In the genomic region with DNA sequence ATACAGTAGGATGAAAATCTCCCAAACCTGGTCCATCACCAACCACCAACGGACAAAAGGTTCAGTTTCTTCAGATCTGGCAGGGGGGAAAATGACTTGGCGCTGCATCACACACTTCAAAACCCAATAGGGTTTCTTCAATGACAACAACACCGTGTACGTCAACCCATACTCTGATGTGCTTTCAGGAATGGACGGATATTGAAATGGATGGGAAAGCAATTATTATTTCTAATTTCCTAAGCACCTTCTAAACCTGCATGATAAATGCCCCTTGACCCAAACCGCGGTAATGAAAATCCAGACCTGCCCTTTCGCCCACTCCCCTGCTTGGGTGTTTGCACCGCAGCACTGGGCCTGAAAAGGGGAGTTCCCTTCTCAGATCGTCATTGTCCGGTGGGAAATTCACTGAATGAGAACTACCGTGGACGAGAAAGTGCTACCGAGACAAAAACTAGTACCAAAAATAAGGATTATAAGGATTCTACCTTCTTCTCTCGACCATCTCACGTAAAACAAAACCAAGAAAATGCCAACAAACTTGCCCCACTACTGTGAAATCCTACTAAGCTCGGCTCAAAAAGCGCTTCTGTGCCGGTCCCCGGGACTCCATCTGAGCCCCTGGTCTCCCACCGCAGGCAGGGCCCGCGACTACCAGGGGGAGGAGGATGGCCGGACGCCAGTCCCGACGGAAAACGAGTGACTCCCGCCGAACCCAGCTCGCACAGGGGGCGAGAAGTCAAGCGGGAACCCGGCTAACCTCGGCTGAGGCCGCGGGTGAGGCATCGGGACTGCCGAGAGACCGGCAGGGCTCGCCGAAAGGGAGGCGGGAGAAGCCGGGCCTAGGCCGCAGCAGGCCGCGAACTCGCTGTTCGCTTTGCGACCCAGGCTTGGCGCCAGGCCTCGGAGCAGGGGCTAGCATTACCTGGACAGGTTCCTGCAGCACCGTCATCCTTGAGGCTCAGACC, we compare ENCODE assay signal across 8 mouse cellular contexts. TPM values are rescaled to one million over a fixed set of nuclear protein-coding genes. Genes with fewer than 3 reads are reported as not detected.
DNase-seq lines count a peak whose midpoint lies in the region; ATAC-seq lines count a peak whose summit lies in the region.

No protein-coding gene starts in this region.

- H3K9ac ChIP-seq in hindbrain, embryonic 14.5 days = peak overlapping the region; percentile 97
- peak overlapping the region; percentile 99 for H3K9ac ChIP-seq in midbrain, embryonic 15.5 days
- H3K9ac ChIP-seq in stomach, embryonic 15.5 days = peak overlapping the region; percentile 89

- H3K27me3 ChIP-seq in forebrain, embryonic 10.5 days (ENCODE audit: poor library complexity, severe bottlenecking) = 0 out of 2 replicates have a peak, but pooled peaks cover 5% of the 10 kb centered on the region
- no peaks in the 10 kb centered on the region for H3K27me3 ChIP-seq in hindbrain, embryonic 14.5 days (ENCODE audit: control insufficient read depth, insufficient read depth, low read length)
- no peaks in the 10 kb centered on the region; the same call in 1 of the 2 replicates for H3K27me3 ChIP-seq in midbrain, embryonic 15.5 days (replicated peaks)
- H3K27me3 ChIP-seq in stomach, embryonic 15.5 days (replicated peaks) = no peaks in the 10 kb centered on the region

- WGBS in forebrain, embryonic 10.5 days = under 1% methylated on average over 53 of the region's 53 CpGs
- under 1% methylated on average over 53 of the region's 53 CpGs for WGBS in hindbrain, embryonic 14.5 days
- WGBS in midbrain, embryonic 15.5 days = 0% methylated on average over 53 of the region's 53 CpGs
- under 1% methylated on average over 52 of the region's 53 CpGs for WGBS in stomach, embryonic 15.5 days

- H3K4me3 ChIP-seq in forebrain, embryonic 10.5 days = peak overlapping the region; percentile 76
- peak overlapping the region; percentile 76 for H3K4me3 ChIP-seq in hindbrain, embryonic 14.5 days (replicated peaks; ENCODE audit: low read length)
- peak overlapping the region; percentile 88 for H3K4me3 ChIP-seq in midbrain, embryonic 15.5 days
- H3K4me3 ChIP-seq in stomach, embryonic 15.5 days (replicated peaks) = peak overlapping the region; percentile 79

- H3K36me3 ChIP-seq in forebrain, embryonic 10.5 days (replicated peaks) = peaks cover 28% of the 10 kb centered on the region
- no peaks in the 10 kb centered on the region for H3K36me3 ChIP-seq in hindbrain, embryonic 14.5 days (replicated peaks; ENCODE audit: control insufficient read depth, insufficient read depth)
- no peaks in the 10 kb centered on the region for H3K36me3 ChIP-seq in midbrain, embryonic 15.5 days (replicated peaks)
- peaks cover 5% of the 10 kb centered on the region; the same call in 1 of the 2 replicates for H3K36me3 ChIP-seq in stomach, embryonic 15.5 days

- H3K27ac ChIP-seq in forebrain, embryonic 10.5 days = peak overlapping the region; percentile 99
- H3K27ac ChIP-seq in hindbrain, embryonic 14.5 days = peak overlapping the region; percentile 84
- H3K27ac ChIP-seq in midbrain, embryonic 15.5 days = peak overlapping the region; percentile 87
- H3K27ac ChIP-seq in stomach, embryonic 15.5 days = peak overlapping the region; percentile 89

- ATAC-seq in activated CD4-positive, CD25-positive, alpha-beta regulatory T cell, adult 4 months = peak; percentile 47
- peak; percentile 62 for ATAC-seq in hindbrain, embryonic 14.5 days (ENCODE audit: low FRiP score)
- ATAC-seq in midbrain, embryonic 15.5 days (replicated peaks) = peak; percentile 70
- peak; percentile 83 for ATAC-seq in stomach, embryonic 15.5 days (ENCODE audit: insufficient read depth, low FRiP score, low read depth)

- H3K9me3 ChIP-seq in forebrain, embryonic 10.5 days = no peaks in the 10 kb centered on the region
- H3K9me3 ChIP-seq in hindbrain, embryonic 14.5 days (ENCODE audit: control insufficient read depth, low read length) = no peaks in the 10 kb centered on the region
- H3K9me3 ChIP-seq in midbrain, embryonic 15.5 days = no peaks in the 10 kb centered on the region
- H3K9me3 ChIP-seq in stomach, embryonic 15.5 days = no peaks in the 10 kb centered on the region

- peak; percentile 86 for DNase-seq in adrenal gland, postnatal 10 days
- no peak for DNase-seq in adrenal gland, adult 8-10 months
- peak; percentile 30 for DNase-seq in forebrain, embryonic 10.5 days (ENCODE audit: extremely low spot score, low spot score)
- DNase-seq in hindbrain, embryonic 14.5 days (ENCODE audit: low spot score) = peak; percentile 46
- peak; percentile 34 for DNase-seq in liver

- H3K4me2 ChIP-seq in hindbrain, embryonic 14.5 days (replicated peaks) = peak overlapping the region; percentile 64
- H3K4me2 ChIP-seq in midbrain, embryonic 15.5 days = peak overlapping the region; percentile 69
- peak overlapping the region; percentile 65 for H3K4me2 ChIP-seq in stomach, embryonic 15.5 days

- H3K4me1 ChIP-seq in forebrain, embryonic 10.5 days = peaks cover 22% of the 10 kb centered on the region
- peaks cover 14% of the 10 kb centered on the region for H3K4me1 ChIP-seq in hindbrain, embryonic 14.5 days (replicated peaks; ENCODE audit: control insufficient read depth, insufficient read depth, low read length)
- H3K4me1 ChIP-seq in midbrain, embryonic 15.5 days = peaks cover 22% of the 10 kb centered on the region
- H3K4me1 ChIP-seq in stomach, embryonic 15.5 days = peaks cover 2% of the 10 kb centered on the region; the same call in 1 of the 2 replicates

RNA-seq across cellular contexts. Expression of a gene that starts 0.7 kb away (rescaled TPM):
- total RNA-seq in adrenal gland, postnatal 10 days (2021) = 10 to 100 TPM; 53.0 to 57.6 TPM
- 10 to 100 TPM; 50.9 to 86.8 (median 73.9) TPM for total RNA-seq in adrenal gland, adult 8-10 months (2022)
- polyA plus RNA-seq in activated CD4-positive, CD25-positive, alpha-beta regulatory T cell, adult 4 months (2017; shearing (Covaris generic)) = 10 to 100 TPM; 18.3 to 21.7 TPM
- 54.4 and 58.9 TPM in 2 replicates for polyA plus RNA-seq in forebrain, embryonic 10.5 days (2016; fragmentation: Nextera tagmentation; extraction: Ambion mirVana)
- 44.4 and 46.9 TPM in 2 replicates for polyA plus RNA-seq in hindbrain, embryonic 14.5 days (2014; fragmentation: Nextera tagmentation; extraction: Ambion mirVana)
- 34.7 and 41.4 TPM in 2 replicates for polyA plus RNA-seq in midbrain, embryonic 15.5 days (2015; fragmentation: Nextera tagmentation; extraction: Ambion mirVana)
- 32.5 and 37.4 TPM in 2 replicates for polyA plus RNA-seq in stomach, embryonic 15.5 days (2015; fragmentation: Nextera tagmentation; extraction: Ambion mirVana)

RNA-seq across cellular contexts. Expression of a gene that starts 0.7 kb away (rescaled TPM):
- total RNA-seq in adrenal gland, postnatal 10 days (2021) = 10 to 100 TPM in 1 of 2 experiments, 1 to 10 TPM in 1; 5.2 to 11.4 TPM
- 1 to 10 TPM; 1.6 to 3.8 (median 2.6) TPM for total RNA-seq in adrenal gland, adult 8-10 months (2022)
- polyA plus RNA-seq in activated CD4-positive, CD25-positive, alpha-beta regulatory T cell, adult 4 months (2017; shearing (Covaris generic)) = 10 to 100 TPM in 1 of 2 experiments, 1 to 10 TPM in 1; 8.4 to 12.0 TPM
- 0.33 and 0.83 TPM in 2 replicates for polyA plus RNA-seq in forebrain, embryonic 10.5 days (2016; fragmentation: Nextera tagmentation; extraction: Ambion mirVana)
- polyA plus RNA-seq in hindbrain, embryonic 14.5 days (2014; fragmentation: Nextera tagmentation; extraction: Ambion mirVana) = 2.4 and 3.0 TPM in 2 replicates
- 2.6 and 6.2 TPM in 2 replicates for polyA plus RNA-seq in midbrain, embryonic 15.5 days (2015; fragmentation: Nextera tagmentation; extraction: Ambion mirVana)
- polyA plus RNA-seq in stomach, embryonic 15.5 days (2015; fragmentation: Nextera tagmentation; extraction: Ambion mirVana) = 7.8 and 11.8 TPM in 2 replicates

RNA-seq across cellular contexts. Expression of a gene that starts 58.1 kb away (rescaled TPM):
- total RNA-seq in adrenal gland, postnatal 10 days (2021) = 10 to 100 TPM in 1 of 2 experiments, 1 to 10 TPM in 1; 9.4 to 15.4 TPM
- 10 to 100 TPM in 1 of 4 experiments, 1 to 10 TPM in 3; 6.2 to 11.5 (median 7.9) TPM for total RNA-seq in adrenal gland, adult 8-10 months (2022)
- 10 to 100 TPM; 12.8 to 14.3 TPM for polyA plus RNA-seq in activated CD4-positive, CD25-positive, alpha-beta regulatory T cell, adult 4 months (2017; shearing (Covaris generic))
- polyA plus RNA-seq in forebrain, embryonic 10.5 days (2016; fragmentation: Nextera tagmentation; extraction: Ambion mirVana) = 3.7 and 3.8 TPM in 2 replicates
- polyA plus RNA-seq in hindbrain, embryonic 14.5 days (2014; fragmentation: Nextera tagmentation; extraction: Ambion mirVana) = 0.43 and 0.68 TPM in 2 replicates
- polyA plus RNA-seq in midbrain, embryonic 15.5 days (2015; fragmentation: Nextera tagmentation; extraction: Ambion mirVana) = 0.72 and 0.80 TPM in 2 replicates
- 6.2 and 6.7 TPM in 2 replicates for polyA plus RNA-seq in stomach, embryonic 15.5 days (2015; fragmentation: Nextera tagmentation; extraction: Ambion mirVana)
